Mouse (Mus musculus) common myeloid progenitor, adult 5-6 weeks (primary cell): Measurements from ENCODE around the gene Pde4b. TPM values are rescaled to one million over a fixed set of nuclear protein-coding genes. Genes with fewer than 3 reads are reported as not detected.
A peak's percentile ranks its signal among the peaks of the same experiment; 100 is the strongest.

ENCODE experiments used
- ATAC-seq: replicated peaks from 2 replicates; pipeline ENCODE4 v1.8.0; 2016; ENCODE audit warnings: low read depth, mild to moderate bottlenecking, moderate TSS enrichment, inconsistent platforms; ENCODE audit not compliant: poor library complexity, severe bottlenecking
- total RNA-seq: library from RNA; stranded (forward); fragments of 200-1000, 187-1606 nt; gene quantifications from 2 replicates; pipeline ENCODE4 v1.2.3, GENCODE M21; 2017

Gene Pde4b
- total RNA-seq: 68.7 and 85.2 TPM in 2 replicates

- ATAC-seq: no peak
These were observed at the start of gene Pde4b for GRCm38 (mm10) chr4:102087091-102087565. Gene Pde4b (plus strand): TSS chr4:102087543.

GRCm38 (mm10) chr4:102040190-102040589 is 47.2 kb upstream of the Pde4b start:
- no peak for ATAC-seq

GRCm38 (mm10) chr4:102045183-102046140 is 41.9 kb upstream of the Pde4b start:
- ATAC-seq: peak; percentile 68

GRCm38 (mm10) chr4:102049368-102049767 is 38.0 kb upstream of the Pde4b start:
- ATAC-seq: peak; percentile 86

GRCm38 (mm10) chr4:102061322-102061721 is 26.0 kb upstream of the Pde4b start:
- no peak for ATAC-seq

- no peak for ATAC-seq
These were observed 18.0 kb upstream of the Pde4b start for GRCm38 (mm10) chr4:102069314-102069713.

GRCm38 (mm10) chr4:102086336-102086735 is 1.0 kb upstream of the Pde4b start:
- no peak for ATAC-seq

GRCm38 (mm10) chr4:102087566-102088234 is 357 bp downstream of the Pde4b start:
- ATAC-seq: 0 out of 2 replicates have a peak, but pooled peaks have one; percentile 29

- ATAC-seq: no peak
These were observed 1.0 kb downstream of the Pde4b start for GRCm38 (mm10) chr4:102088235-102088867.

GRCm38 (mm10) chr4:102095851-102096250 is 8.5 kb downstream of the Pde4b start:
- no peak for ATAC-seq

- ATAC-seq: no peak
These were observed 14.9 kb downstream of the Pde4b start for GRCm38 (mm10) chr4:102102241-102102640.

- ATAC-seq: peak; percentile 69
These were observed 17.2 kb downstream of the Pde4b start for GRCm38 (mm10) chr4:102104534-102105014.

- ATAC-seq: no peak
These were observed 19.4 kb downstream of the Pde4b start for GRCm38 (mm10) chr4:102106771-102107170.

GRCm38 (mm10) chr4:102119454-102119853 is 32.1 kb downstream of the Pde4b start:
- no peak for ATAC-seq

GRCm38 (mm10) chr4:102136366-102136849 is 49.1 kb downstream of the Pde4b start:
- ATAC-seq: no peak

GRCm38 (mm10) chr4:102138346-102138745 is 51.0 kb downstream of the Pde4b start:
- ATAC-seq: no peak

- ATAC-seq: no peak
These were observed 53.9 kb downstream of the Pde4b start for GRCm38 (mm10) chr4:102141241-102141640.

- no peak for ATAC-seq
These were observed 61.4 kb downstream of the Pde4b start for GRCm38 (mm10) chr4:102148766-102149165.

GRCm38 (mm10) chr4:102159178-102159577 is 71.8 kb downstream of the Pde4b start:
- ATAC-seq: no peak

GRCm38 (mm10) chr4:102171636-102172035 is 84.3 kb downstream of the Pde4b start:
- no peak for ATAC-seq
